Mouse (Mus musculus): ENCODE measurements at regions not wholly inside any gene's neighbourhood (a gene's known extent, or its start where the extent isn't known, plus 50 kb on each side); places are given as distances from the start of the nearest gene placed in this dataset.

- no peaks in the 10 kb centered on the region for H3K27me3 ChIP-seq
- no peak overlapping the region for H3K27ac ChIP-seq
- ATAC-seq (ENCODE audit: borderline replicate concordance, extremely low read depth, low FRiP score, low TSS enrichment): no peak
- WGBS: 50% methylated on average over 6 of the region's 6 CpGs
- H3K9me3 ChIP-seq: no peaks in the 10 kb centered on the region
- no peaks in the 10 kb centered on the region for H3K36me3 ChIP-seq
- H3K4me1 ChIP-seq: peaks cover 17% of the 10 kb centered on the region; the same call in 1 of the 2 replicates
- no peak overlapping the region for H3K4me3 ChIP-seq
- no peak overlapping the region for H3K4me2 ChIP-seq
- no peak overlapping the region for H3K9ac ChIP-seq
These were observed 294.1 kb downstream of the Epha4 start for GRCm38 (mm10) chr1:77220783-77221182.

DNA sequence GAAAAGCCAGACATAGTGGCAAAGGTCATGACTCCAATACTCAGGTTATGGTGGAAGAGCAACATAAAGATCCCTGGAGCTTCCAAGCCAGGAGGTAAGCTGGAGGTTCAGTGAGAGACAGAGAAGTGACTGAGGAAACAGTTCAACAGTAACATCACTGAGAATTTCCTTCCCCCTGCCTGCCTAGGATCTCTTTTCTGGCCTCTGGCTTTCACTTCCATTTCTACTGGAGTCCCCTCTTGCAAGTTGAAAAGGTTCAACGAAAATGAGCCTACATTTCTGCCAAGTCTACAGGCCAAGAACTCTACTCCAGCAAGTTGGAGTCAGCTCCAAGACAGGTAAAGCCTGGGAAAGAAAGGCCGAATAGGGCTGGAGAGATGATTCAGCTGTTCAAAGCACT lies 293.0 kb downstream of the Epha4 start:
- Histone ChIP-seq H3K9ac (no peak overlapping the region), H3K27ac (no peak overlapping the region), H3K4me1 (peaks cover 19% of the 10 kb centered on the region), H3K4me2 (no peak overlapping the region), H3K36me3 (no peaks in the 10 kb centered on the region), H3K9me3 (no peaks in the 10 kb centered on the region), H3K27me3 (no peaks in the 10 kb centered on the region), H3K4me3 (no peak overlapping the region)
- ATAC-seq (ENCODE audit: borderline replicate concordance, extremely low read depth, low FRiP score, low TSS enrichment): no peak
- WGBS: 79% methylated on average over 2 of the region's 2 CpGs

DNA sequence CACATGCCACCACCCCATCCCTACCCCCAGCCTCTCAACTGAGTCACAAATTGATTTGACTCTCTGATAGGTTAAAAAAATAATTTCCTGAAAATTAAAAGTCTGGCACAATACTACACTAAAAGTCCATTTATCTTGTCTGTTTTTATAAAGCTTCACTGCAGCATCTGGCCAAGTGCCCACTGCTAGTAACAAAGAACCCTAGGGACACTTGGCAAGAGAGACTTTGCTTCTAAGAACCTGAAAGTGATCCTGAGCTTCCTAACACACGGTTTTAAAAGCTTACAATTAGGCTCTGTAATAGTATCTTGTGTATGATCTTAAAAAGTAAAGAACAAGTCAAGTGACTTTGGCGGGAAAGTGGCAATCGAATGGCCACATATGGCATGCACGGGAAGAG lies 288.3 kb downstream of the Epha4 start:
- no peak for ATAC-seq (ENCODE audit: borderline replicate concordance, extremely low read depth, low FRiP score, low TSS enrichment)
- Histone ChIP-seq H3K27ac (peak overlapping the region; percentile 52), H3K9me3 (no peaks in the 10 kb centered on the region), H3K4me3 (no peak overlapping the region), H3K9ac (no peak overlapping the region), H3K4me2 (peak overlapping the region; percentile 25; the same call in 1 of the 2 replicates), H3K36me3 (no peaks in the 10 kb centered on the region), H3K27me3 (no peaks in the 10 kb centered on the region), H3K4me1 (peaks cover 17% of the 10 kb centered on the region)
- WGBS: 4% methylated on average over 4 of the region's 4 CpGs

GRCm38 (mm10) chr1:77226991-77227515 lies 287.8 kb downstream of the Epha4 start:
- H3K4me1 ChIP-seq: peaks cover 17% of the 10 kb centered on the region
- WGBS: 6% methylated on average over 12 of the region's 12 CpGs
- H3K27ac ChIP-seq: peak overlapping the region; percentile 52
- H3K4me2 ChIP-seq: peak overlapping the region; percentile 25; the same call in 1 of the 2 replicates
- no peaks in the 10 kb centered on the region for H3K36me3 ChIP-seq
- peak; percentile 87; the same call in 1 of the 2 replicates for ATAC-seq (ENCODE audit: borderline replicate concordance, extremely low read depth, low FRiP score, low TSS enrichment)
- no peak overlapping the region for H3K9ac ChIP-seq
- no peaks in the 10 kb centered on the region for H3K9me3 ChIP-seq
- H3K4me3 ChIP-seq: no peak overlapping the region
- H3K27me3 ChIP-seq: no peaks in the 10 kb centered on the region

GRCm38 (mm10) chr1:77227800-77228199 lies 287.1 kb downstream of the Epha4 start:
- H3K36me3 ChIP-seq: no peaks in the 10 kb centered on the region
- 54% methylated on average over 6 of the region's 6 CpGs for WGBS
- no peak overlapping the region for H3K4me2 ChIP-seq
- no peak overlapping the region for H3K4me3 ChIP-seq
- H3K9ac ChIP-seq: no peak overlapping the region
- no peak for ATAC-seq (ENCODE audit: borderline replicate concordance, extremely low read depth, low FRiP score, low TSS enrichment)
- peaks cover 17% of the 10 kb centered on the region for H3K4me1 ChIP-seq
- no peak overlapping the region for H3K27ac ChIP-seq
- no peaks in the 10 kb centered on the region for H3K27me3 ChIP-seq
- no peaks in the 10 kb centered on the region for H3K9me3 ChIP-seq

GRCm38 (mm10) chr1:77229561-77229960 lies 285.3 kb downstream of the Epha4 start:
- H3K36me3 ChIP-seq: no peaks in the 10 kb centered on the region
- no peaks in the 10 kb centered on the region for H3K9me3 ChIP-seq
- no peak overlapping the region for H3K27ac ChIP-seq
- H3K4me1 ChIP-seq: peaks cover 17% of the 10 kb centered on the region
- H3K4me2 ChIP-seq: no peak overlapping the region
- 73% methylated on average over 4 of the region's 4 CpGs for WGBS
- no peaks in the 10 kb centered on the region for H3K27me3 ChIP-seq
- H3K9ac ChIP-seq: no peak overlapping the region
- no peak overlapping the region for H3K4me3 ChIP-seq
- ATAC-seq (ENCODE audit: borderline replicate concordance, extremely low read depth, low FRiP score, low TSS enrichment): no peak

GRCm38 (mm10) chr1:77233010-77233409 lies 281.9 kb downstream of the Epha4 start:
- H3K36me3 ChIP-seq: no peaks in the 10 kb centered on the region
- H3K4me1 ChIP-seq: no peaks in the 10 kb centered on the region
- WGBS: 42% methylated on average over 4 of the region's 4 CpGs
- no peak overlapping the region for H3K9ac ChIP-seq
- no peak overlapping the region for H3K4me3 ChIP-seq
- no peak overlapping the region for H3K4me2 ChIP-seq
- no peaks in the 10 kb centered on the region for H3K9me3 ChIP-seq
- no peak overlapping the region for H3K27ac ChIP-seq
- no peak for ATAC-seq (ENCODE audit: borderline replicate concordance, extremely low read depth, low FRiP score, low TSS enrichment)
- no peaks in the 10 kb centered on the region for H3K27me3 ChIP-seq

- Histone ChIP-seq H3K4me1 (no peaks in the 10 kb centered on the region), H3K9me3 (no peaks in the 10 kb centered on the region), H3K4me3 (no peak overlapping the region)
These were observed 270.2 kb downstream of the Epha4 start for GRCm38 (mm10) chr1:77244642-77245041.

GRCm38 (mm10) chr1:77246047-77246446 lies 268.8 kb downstream of the Epha4 start:
- no peaks in the 10 kb centered on the region for H3K27me3 ChIP-seq
- no peak overlapping the region for H3K9ac ChIP-seq
- ATAC-seq (ENCODE audit: borderline replicate concordance, extremely low read depth, low FRiP score, low TSS enrichment): no peak
- H3K9me3 ChIP-seq: no peaks in the 10 kb centered on the region
- H3K4me3 ChIP-seq: no peak overlapping the region
- WGBS: 79% methylated on average over 3 of the region's 3 CpGs
- H3K4me1 ChIP-seq: no peaks in the 10 kb centered on the region
- H3K36me3 ChIP-seq: no peaks in the 10 kb centered on the region
- H3K4me2 ChIP-seq: no peak overlapping the region
- no peak overlapping the region for H3K27ac ChIP-seq

More at GRCm38 (mm10) chr1:77244642-77245041, 270.2 kb downstream of the Epha4 start:
- 4% methylated on average over 2 of the region's 2 CpGs for WGBS
- ATAC-seq (ENCODE audit: borderline replicate concordance, extremely low read depth, low FRiP score, low TSS enrichment): no peak
- no peak overlapping the region for H3K9ac ChIP-seq
- H3K4me2 ChIP-seq: no peak overlapping the region
- H3K36me3 ChIP-seq: no peaks in the 10 kb centered on the region
- no peak overlapping the region for H3K27ac ChIP-seq
- no peaks in the 10 kb centered on the region for H3K27me3 ChIP-seq

GRCm38 (mm10) chr1:77254276-77254675 lies 260.6 kb downstream of the Epha4 start:
- no peak overlapping the region for H3K9ac ChIP-seq
- no peak overlapping the region for H3K4me2 ChIP-seq
- no peak overlapping the region for H3K27ac ChIP-seq
- no peak for ATAC-seq (ENCODE audit: borderline replicate concordance, extremely low read depth, low FRiP score, low TSS enrichment)
- H3K36me3 ChIP-seq: no peaks in the 10 kb centered on the region
- WGBS: 54% methylated on average over 6 of the region's 6 CpGs
- no peak overlapping the region for H3K4me3 ChIP-seq
- H3K27me3 ChIP-seq: no peaks in the 10 kb centered on the region
- 0 out of 2 replicates have a peak, but pooled peaks cover 3% of the 10 kb centered on the region for H3K4me1 ChIP-seq
- H3K9me3 ChIP-seq: no peaks in the 10 kb centered on the region

- Histone ChIP-seq H3K4me2 (no peak overlapping the region), H3K4me3 (no peak overlapping the region), H3K9me3 (no peaks in the 10 kb centered on the region), H3K27ac (no peak overlapping the region), H3K27me3 (no peaks in the 10 kb centered on the region), H3K36me3 (no peaks in the 10 kb centered on the region), H3K4me1 (peaks cover 3% of the 10 kb centered on the region; the same call in 1 of the 2 replicates), H3K9ac (no peak overlapping the region)
- no peak for ATAC-seq (ENCODE audit: borderline replicate concordance, extremely low read depth, low FRiP score, low TSS enrichment)
- 73% methylated on average over 14 of the region's 14 CpGs for WGBS
These were observed 258.6 kb downstream of the Epha4 start for GRCm38 (mm10) chr1:77256115-77256842.

DNA sequence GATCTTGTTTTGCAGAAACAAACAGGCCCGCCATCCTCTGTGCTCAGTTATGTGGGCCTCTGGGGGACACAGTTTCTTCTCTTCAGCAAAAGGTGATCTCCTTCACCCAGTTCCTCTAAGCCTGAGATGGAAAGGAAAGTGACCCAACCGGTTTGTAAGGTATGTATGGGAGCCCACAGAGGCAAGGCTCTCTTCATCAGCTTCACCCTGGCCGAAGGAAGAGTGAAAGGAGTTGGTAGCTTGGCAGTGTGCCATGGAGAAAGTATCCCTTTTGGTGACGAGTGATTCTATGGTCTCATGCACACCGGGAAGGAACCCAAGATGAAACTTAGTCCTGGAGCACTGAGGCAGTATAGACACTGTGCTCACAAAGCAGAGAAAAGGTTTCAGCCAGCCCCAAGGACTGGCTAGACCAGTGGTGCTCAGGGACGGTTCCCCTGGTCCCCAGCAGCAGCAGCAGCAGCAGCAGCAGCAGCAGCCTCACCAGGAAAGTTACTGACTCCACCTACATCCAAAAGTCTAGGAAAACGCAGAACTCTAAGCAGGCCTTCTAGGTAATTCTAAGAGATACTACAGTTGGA lies 256.1 kb downstream of the Epha4 start:
- ATAC-seq (ENCODE audit: borderline replicate concordance, extremely low read depth, low FRiP score, low TSS enrichment): peak; percentile 76; the same call in 1 of the 2 replicates
- H3K4me2 ChIP-seq: no peak overlapping the region

More for the DNA sequence above, 256.1 kb downstream of the Epha4 start:
- Histone ChIP-seq H3K27me3 (no peaks in the 10 kb centered on the region), H3K4me3 (no peak overlapping the region), H3K27ac (peak overlapping the region; percentile 61), H3K36me3 (no peaks in the 10 kb centered on the region), H3K9me3 (no peaks in the 10 kb centered on the region), H3K4me1 (peaks cover 3% of the 10 kb centered on the region; the same call in 1 of the 2 replicates), H3K9ac (no peak overlapping the region)
- 29% methylated on average over 7 of the region's 7 CpGs for WGBS

All from lung, embryonic 15.5 days (tissue).